Mouse (Mus musculus): ENCODE data around the gene Msrb3. TPM values are rescaled to one million over a fixed set of nuclear protein-coding genes. Genes with fewer than 3 reads are reported as not detected.
A peak's percentile ranks its signal among the peaks of the same experiment; 100 is the strongest.

Msrb3 gene
- polyA plus RNA-seq, 1 experiment from 2014 or later = 1.2 TPM

DNA sequence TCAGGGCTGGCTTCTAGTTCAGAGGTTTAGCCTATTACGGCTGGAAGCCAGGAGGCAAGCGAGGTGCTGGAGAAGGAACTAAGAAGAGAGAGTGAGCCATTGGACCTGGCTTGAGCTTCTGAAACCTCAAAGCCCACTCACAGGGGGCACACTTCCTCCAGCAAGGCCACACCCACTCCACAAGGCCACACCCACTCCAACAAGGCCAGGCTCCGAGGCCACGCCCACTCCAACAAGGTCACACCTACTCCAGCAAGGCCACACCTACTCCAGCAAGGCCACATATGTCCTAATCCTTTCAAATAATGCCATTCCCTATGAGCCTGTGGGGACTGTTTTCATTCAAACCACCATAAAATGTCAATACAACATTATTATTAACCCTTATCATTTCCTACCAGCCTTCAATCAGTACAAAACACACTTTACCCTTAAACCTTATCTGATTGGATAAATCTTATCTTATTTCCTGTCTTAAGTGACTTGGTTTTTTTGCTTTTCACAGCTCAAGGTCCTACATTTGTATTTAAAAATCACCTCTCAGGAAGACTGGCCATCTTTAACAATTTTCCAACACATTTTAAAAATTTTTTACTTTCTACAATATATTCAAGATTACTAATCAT lies 5.1 kb upstream of the Msrb3 start:
- Histone ChIP-seq H3K4me3 (ENCODE audit: low read depth, low read length) (no peak overlapping the region), H3K9me3 (replicated peaks; ENCODE audit: control insufficient read depth, low read length) (no peaks in the 10 kb centered on the region), H3K4me1 (ENCODE audit: control insufficient read depth, low read depth, low read length) (no peaks in the 10 kb centered on the region; the same call in 1 of the 2 replicates), H3K27ac (ENCODE audit: low read length) (no peak overlapping the region), H3K4me2 (ENCODE audit: low read depth, low read length) (no peak overlapping the region), H3K27me3 (ENCODE audit: control insufficient read depth, insufficient read depth, low read depth, low read length) (peaks cover 6% of the 10 kb centered on the region), H3K36me3 (ENCODE audit: control insufficient read depth, insufficient read depth) (no peaks in the 10 kb centered on the region), H3K9ac (ENCODE audit: low read depth, low read length) (no peak overlapping the region)
- WGBS (ENCODE audit: insufficient replicate concordance) = 53% methylated on average over 4 of the region's 4 CpGs
- ATAC-seq (ENCODE audit: low read depth) = 0 out of 2 replicates have a peak, but pooled peaks have one; percentile 11

DNA sequence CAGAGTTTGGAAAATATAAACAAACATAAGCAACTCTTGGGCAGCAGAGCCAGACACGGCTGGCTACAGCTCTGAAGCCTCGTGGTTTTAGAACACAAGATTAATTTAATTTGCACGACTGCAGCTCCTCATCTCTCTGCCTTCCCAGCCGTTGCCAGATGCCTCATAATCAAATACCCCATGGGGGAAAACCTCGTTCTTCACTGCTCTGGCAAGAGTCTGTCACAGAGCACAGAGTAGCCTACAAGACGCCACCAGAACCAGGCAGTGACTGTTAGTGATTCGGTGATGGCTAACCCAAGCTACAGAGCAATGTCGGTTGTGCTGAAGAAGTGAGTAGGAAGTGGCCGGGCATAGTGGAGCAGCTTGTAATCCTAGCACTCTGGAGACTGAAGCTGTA lies 2.8 kb upstream of the Msrb3 start:
- H3K4me2 ChIP-seq (ENCODE audit: low read depth, low read length) = no peak overlapping the region
- peaks cover 23% of the 10 kb centered on the region for H3K27me3 ChIP-seq (ENCODE audit: control insufficient read depth, insufficient read depth, low read depth, low read length)
- no peaks in the 10 kb centered on the region for H3K36me3 ChIP-seq (ENCODE audit: control insufficient read depth, insufficient read depth)
- ATAC-seq (ENCODE audit: low read depth) = no peak
- H3K9ac ChIP-seq (ENCODE audit: low read depth, low read length) = no peak overlapping the region
- 53% methylated on average over 9 of the region's 9 CpGs for WGBS (ENCODE audit: insufficient replicate concordance)
- no peak overlapping the region for H3K4me3 ChIP-seq (ENCODE audit: low read depth, low read length)
- no peaks in the 10 kb centered on the region for H3K9me3 ChIP-seq (replicated peaks; ENCODE audit: control insufficient read depth, low read length)
- H3K27ac ChIP-seq (ENCODE audit: low read length) = no peak overlapping the region
- no peaks in the 10 kb centered on the region; the same call in 1 of the 2 replicates for H3K4me1 ChIP-seq (ENCODE audit: control insufficient read depth, low read depth, low read length)

- Histone ChIP-seq H3K27me3 (ENCODE audit: control insufficient read depth, insufficient read depth, low read depth, low read length) (peaks cover 23% of the 10 kb centered on the region), H3K4me3 (ENCODE audit: low read depth, low read length) (no peak overlapping the region), H3K36me3 (ENCODE audit: control insufficient read depth, insufficient read depth) (no peaks in the 10 kb centered on the region), H3K4me2 (ENCODE audit: low read depth, low read length) (no peak overlapping the region), H3K9me3 (replicated peaks; ENCODE audit: control insufficient read depth, low read length) (no peaks in the 10 kb centered on the region), H3K27ac (ENCODE audit: low read length) (no peak overlapping the region), H3K4me1 (ENCODE audit: control insufficient read depth, low read depth, low read length) (peaks cover 2% of the 10 kb centered on the region), H3K9ac (ENCODE audit: low read depth, low read length) (no peak overlapping the region)
- ATAC-seq (ENCODE audit: low read depth) = no peak
- WGBS (ENCODE audit: insufficient replicate concordance) = 58% methylated on average over 13 of the region's 13 CpGs
Measured at GRCm38 (mm10) chr10:120900096-120900495, 1.2 kb upstream of the Msrb3 start.

DNA sequence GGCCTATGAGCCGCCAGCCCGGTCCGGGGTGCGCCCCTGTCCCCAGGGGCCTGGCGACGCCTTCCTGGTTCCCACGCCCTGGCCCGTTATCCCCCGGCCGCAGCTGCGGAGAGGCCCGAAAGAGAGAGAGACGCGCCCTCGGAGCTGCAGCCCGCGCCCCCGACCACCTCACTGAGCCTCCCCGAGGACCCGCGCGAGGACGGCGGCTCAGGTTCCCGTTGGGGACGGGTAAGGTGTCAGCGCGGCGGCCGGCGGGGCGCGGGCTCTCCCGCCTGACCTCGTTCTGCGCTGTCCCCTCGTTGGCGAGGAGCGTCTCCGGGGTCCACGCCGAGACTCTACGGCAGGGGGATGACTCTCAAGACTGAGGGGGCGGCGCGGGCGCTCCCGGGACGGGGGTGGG lies 544 bp downstream of the Msrb3 start:
- Histone ChIP-seq H3K27ac (ENCODE audit: low read length) (no peak overlapping the region), H3K36me3 (ENCODE audit: control insufficient read depth, insufficient read depth) (no peaks in the 10 kb centered on the region), H3K9ac (ENCODE audit: low read depth, low read length) (peak overlapping the region; percentile 47), H3K4me3 (ENCODE audit: low read depth, low read length) (peak overlapping the region; percentile 56), H3K4me2 (ENCODE audit: low read depth, low read length) (peak overlapping the region; percentile 68), H3K27me3 (ENCODE audit: control insufficient read depth, insufficient read depth, low read depth, low read length) (peaks cover 23% of the 10 kb centered on the region), H3K4me1 (ENCODE audit: control insufficient read depth, low read depth, low read length) (peaks cover 2% of the 10 kb centered on the region), H3K9me3 (replicated peaks; ENCODE audit: control insufficient read depth, low read length) (no peaks in the 10 kb centered on the region)
- ATAC-seq (ENCODE audit: low read depth) = 0 out of 2 replicates have a peak, but pooled peaks have one; percentile 7
- WGBS (ENCODE audit: insufficient replicate concordance) = 2% methylated on average over 42 of the region's 49 CpGs

DNA sequence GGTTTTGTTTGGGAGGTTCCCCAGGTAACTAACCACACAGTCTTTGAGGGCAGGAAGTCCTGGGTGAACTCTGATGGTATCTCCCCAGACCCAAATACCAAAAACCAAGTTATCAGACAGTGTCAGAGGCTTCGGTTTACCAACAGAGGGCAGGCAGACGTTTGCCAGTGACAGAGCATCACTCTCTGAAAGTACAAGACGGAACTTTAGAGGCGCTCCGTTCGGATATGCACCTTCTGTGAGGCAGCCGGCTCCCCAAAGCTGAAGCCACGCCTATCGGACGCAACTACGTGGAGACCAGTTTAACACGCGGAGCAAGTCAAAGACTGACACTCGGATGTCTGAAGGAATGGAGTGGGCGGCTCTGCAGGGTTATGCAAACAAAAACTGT lies 3.0 kb downstream of the Msrb3 start:
- Histone ChIP-seq H3K9ac (ENCODE audit: low read depth, low read length) (no peak overlapping the region), H3K4me3 (ENCODE audit: low read depth, low read length) (no peak overlapping the region), H3K27ac (ENCODE audit: low read length) (no peak overlapping the region), H3K4me1 (ENCODE audit: control insufficient read depth, low read depth, low read length) (peaks cover 2% of the 10 kb centered on the region), H3K4me2 (ENCODE audit: low read depth, low read length) (peak overlapping the region; percentile 1; the same call in 1 of the 2 replicates), H3K27me3 (ENCODE audit: control insufficient read depth, insufficient read depth, low read depth, low read length) (peaks cover 23% of the 10 kb centered on the region), H3K9me3 (replicated peaks; ENCODE audit: control insufficient read depth, low read length) (no peaks in the 10 kb centered on the region), H3K36me3 (ENCODE audit: control insufficient read depth, insufficient read depth) (no peaks in the 10 kb centered on the region)
- ATAC-seq (ENCODE audit: low read depth) = no peak
- 7% methylated on average over 15 of the region's 15 CpGs for WGBS (ENCODE audit: insufficient replicate concordance)

DNA sequence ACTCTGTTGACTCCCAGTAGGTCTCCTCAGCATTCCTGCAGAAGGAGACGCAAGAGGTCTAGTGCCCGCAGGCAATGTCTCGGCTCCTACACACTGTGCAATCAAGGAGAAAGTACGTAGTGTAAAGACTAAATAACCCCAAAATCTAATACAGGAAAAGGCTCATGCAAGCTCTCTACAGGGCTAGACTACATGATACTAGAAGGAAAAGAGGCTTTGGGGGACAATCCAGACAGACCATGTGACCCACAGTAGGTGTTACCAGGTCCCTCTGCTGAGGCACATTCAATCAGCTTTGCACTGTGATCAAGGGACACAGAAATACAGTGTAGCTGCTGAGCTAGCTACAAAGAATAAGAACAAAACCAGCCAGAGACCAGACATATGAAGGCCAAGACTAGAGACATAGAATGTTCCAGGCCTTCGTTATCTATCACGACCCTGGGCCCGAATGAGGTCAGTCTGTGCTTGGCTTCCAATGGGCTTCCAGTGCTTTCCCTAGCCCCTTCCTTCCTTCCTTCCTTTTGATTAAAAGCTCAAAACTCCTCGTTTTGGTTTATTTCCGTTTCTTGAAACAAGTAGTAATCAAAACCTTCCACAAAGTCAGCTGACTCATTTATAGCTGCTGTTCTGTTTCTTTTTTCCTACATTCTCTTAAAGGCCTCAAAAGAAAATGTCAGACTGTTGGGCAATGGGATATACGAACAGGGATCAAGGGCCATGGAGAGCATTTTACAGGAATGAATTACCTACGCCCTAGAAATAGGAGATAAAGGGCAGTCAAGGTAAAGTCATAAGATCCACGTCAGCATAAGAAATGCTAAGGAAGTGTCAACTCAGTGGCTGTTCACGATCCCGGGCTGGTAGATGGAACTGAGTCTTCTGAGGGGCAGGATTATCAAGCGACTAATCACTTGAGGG lies 3.7 kb downstream of the Msrb3 start:
- no peak overlapping the region for H3K4me3 ChIP-seq (ENCODE audit: low read depth, low read length)
- H3K36me3 ChIP-seq (ENCODE audit: control insufficient read depth, insufficient read depth) = no peaks in the 10 kb centered on the region
- ATAC-seq (ENCODE audit: low read depth) = no peak
- no peaks in the 10 kb centered on the region for H3K9me3 ChIP-seq (replicated peaks; ENCODE audit: control insufficient read depth, low read length)
- no peak overlapping the region for H3K9ac ChIP-seq (ENCODE audit: low read depth, low read length)
- H3K27me3 ChIP-seq (ENCODE audit: control insufficient read depth, insufficient read depth, low read depth, low read length) = peaks cover 23% of the 10 kb centered on the region
- H3K4me2 ChIP-seq (ENCODE audit: low read depth, low read length) = no peak overlapping the region
- no peak overlapping the region for H3K27ac ChIP-seq (ENCODE audit: low read length)
- peaks cover 2% of the 10 kb centered on the region for H3K4me1 ChIP-seq (ENCODE audit: control insufficient read depth, low read depth, low read length)
- 42% methylated on average over 15 of the region's 15 CpGs for WGBS (ENCODE audit: insufficient replicate concordance)

- no peak overlapping the region for H3K9ac ChIP-seq (ENCODE audit: low read depth, low read length)
- H3K4me3 ChIP-seq (ENCODE audit: low read depth, low read length) = no peak overlapping the region
- H3K27ac ChIP-seq (ENCODE audit: low read length) = no peak overlapping the region
- H3K27me3 ChIP-seq (ENCODE audit: control insufficient read depth, insufficient read depth, low read depth, low read length) = peaks cover 16% of the 10 kb centered on the region
- WGBS (ENCODE audit: insufficient replicate concordance) = 56% methylated on average over 4 of the region's 4 CpGs
- H3K9me3 ChIP-seq (replicated peaks; ENCODE audit: control insufficient read depth, low read length) = no peaks in the 10 kb centered on the region
- no peak for ATAC-seq (ENCODE audit: low read depth)
- H3K36me3 ChIP-seq (ENCODE audit: control insufficient read depth, insufficient read depth) = no peaks in the 10 kb centered on the region
- H3K4me1 ChIP-seq (ENCODE audit: control insufficient read depth, low read depth, low read length) = peaks cover 2% of the 10 kb centered on the region
- H3K4me2 ChIP-seq (ENCODE audit: low read depth, low read length) = no peak overlapping the region
Measured at GRCm38 (mm10) chr10:120893938-120894337, 5.0 kb downstream of the Msrb3 start.

DNA sequence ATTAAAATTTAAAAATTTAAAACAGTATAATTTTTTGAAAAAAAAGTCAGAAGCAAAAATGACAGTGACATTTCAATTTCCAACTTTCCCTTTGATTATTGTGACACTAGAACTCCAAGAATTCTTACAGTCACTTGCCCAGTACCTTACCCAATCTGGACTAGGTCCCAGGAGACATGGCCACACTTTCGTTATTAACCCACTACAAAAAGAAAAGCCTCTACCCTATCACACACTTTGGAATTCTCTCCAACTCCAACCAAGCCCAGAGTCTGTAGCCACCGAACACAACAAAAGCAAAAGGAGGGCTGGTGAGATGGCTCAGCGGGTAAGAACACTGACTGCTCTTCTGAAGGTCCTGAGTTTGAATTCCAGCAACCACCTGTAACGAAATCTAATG lies 7.8 kb downstream of the Msrb3 start:
- H3K9ac ChIP-seq (ENCODE audit: low read depth, low read length) = no peak overlapping the region
- H3K27ac ChIP-seq (ENCODE audit: low read length) = no peak overlapping the region
- peaks cover 2% of the 10 kb centered on the region for H3K4me1 ChIP-seq (ENCODE audit: control insufficient read depth, low read depth, low read length)
- H3K4me3 ChIP-seq (ENCODE audit: low read depth, low read length) = no peak overlapping the region
- H3K36me3 ChIP-seq (ENCODE audit: control insufficient read depth, insufficient read depth) = no peaks in the 10 kb centered on the region
- ATAC-seq (ENCODE audit: low read depth) = no peak
- H3K27me3 ChIP-seq (ENCODE audit: control insufficient read depth, insufficient read depth, low read depth, low read length) = no peaks in the 10 kb centered on the region
- H3K9me3 ChIP-seq (replicated peaks; ENCODE audit: control insufficient read depth, low read length) = no peaks in the 10 kb centered on the region
- H3K4me2 ChIP-seq (ENCODE audit: low read depth, low read length) = no peak overlapping the region
- WGBS (ENCODE audit: insufficient replicate concordance) = 64% methylated on average over 4 of the region's 4 CpGs

GRCm38 (mm10) chr10:120890592-120890991 lies 8.3 kb downstream of the Msrb3 start:
- no peak overlapping the region for H3K4me2 ChIP-seq (ENCODE audit: low read depth, low read length)
- no peaks in the 10 kb centered on the region for H3K27me3 ChIP-seq (ENCODE audit: control insufficient read depth, insufficient read depth, low read depth, low read length)
- WGBS (ENCODE audit: insufficient replicate concordance) = 83% methylated on average over 1 of the region's 1 CpGs
- H3K9ac ChIP-seq (ENCODE audit: low read depth, low read length) = no peak overlapping the region
- H3K9me3 ChIP-seq (replicated peaks; ENCODE audit: control insufficient read depth, low read length) = no peaks in the 10 kb centered on the region
- H3K36me3 ChIP-seq (ENCODE audit: control insufficient read depth, insufficient read depth) = no peaks in the 10 kb centered on the region
- H3K4me3 ChIP-seq (ENCODE audit: low read depth, low read length) = no peak overlapping the region
- H3K27ac ChIP-seq (ENCODE audit: low read length) = no peak overlapping the region
- ATAC-seq (ENCODE audit: low read depth) = no peak
- no peaks in the 10 kb centered on the region; the same call in 1 of the 2 replicates for H3K4me1 ChIP-seq (ENCODE audit: control insufficient read depth, low read depth, low read length)
